Mouse (Mus musculus): ENCODE results near the gene Asap2.
"Not testable (repeated sequence)": the region's sequence is repeated elsewhere in the genome, so short reads cannot be mapped to it uniquely, and the experiment has no call there.

DNA sequence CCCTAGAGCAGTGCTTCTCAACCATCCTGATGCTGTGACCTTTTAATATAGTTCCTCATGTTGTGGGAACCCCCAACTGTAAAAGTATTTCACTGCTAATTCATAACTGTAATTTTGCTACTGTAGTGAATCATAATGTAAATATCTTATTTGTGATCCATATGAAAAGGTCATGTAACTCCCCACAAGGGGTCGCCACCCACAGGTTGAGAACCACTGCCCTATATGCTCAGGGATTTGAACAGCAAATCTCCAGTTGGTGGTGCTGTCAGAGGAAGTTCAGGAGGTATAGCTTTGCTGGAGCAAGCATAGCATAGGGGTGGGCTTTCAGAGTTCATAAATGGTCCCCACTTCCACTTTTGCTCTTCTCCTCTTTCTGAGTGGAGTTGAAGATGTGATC lies 99.9 kb downstream of the Asap2 start:
- not testable (repeated sequence) for TF ChIP-seq CTCF (IDR thresholded peaks at IDR 0.05; ENCODE audit: control insufficient read depth, insufficient read depth, insufficient read length); MYOG (IDR thresholded peaks at IDR 0.05; ENCODE audit: control insufficient read depth, extremely low read depth, insufficient read length)

Data from C2C12 (cell line).